Mouse (Mus musculus): ENCODE data around the gene Neu1.

The Neu1 gene

DNA sequence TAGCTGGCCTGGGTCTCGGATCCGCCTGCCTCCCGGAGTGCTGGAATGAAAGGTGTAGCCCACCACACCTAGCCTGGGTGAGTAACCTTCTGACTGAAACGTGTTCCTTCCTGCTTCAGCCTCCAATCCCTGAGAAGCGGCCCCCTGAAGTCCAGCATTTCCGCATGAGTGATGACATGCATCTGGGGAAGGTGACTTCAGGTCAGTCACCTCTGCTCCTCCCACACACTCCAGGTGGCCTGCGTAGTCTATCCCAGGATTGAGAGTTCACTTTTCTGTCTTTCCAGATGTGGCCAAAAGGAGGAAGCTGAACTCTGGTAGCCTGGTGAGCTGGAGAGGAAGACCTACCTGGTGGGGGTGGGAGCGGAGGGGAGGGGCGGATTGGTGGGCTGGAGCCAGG is 28.2 kb upstream of the Neu1 start:
- in situ Hi-C loops (cut with MboI) = no loop called here

- in situ Hi-C loops (cut with MboI) = loop anchor here (5.0 kb wide), 1 partner anchor 54 kb away; no protein-coding TSS in a partner anchor
Observed at GRCm38 (mm10) chr17:34910982-34911381, 20.1 kb upstream of the Neu1 start.

DNA sequence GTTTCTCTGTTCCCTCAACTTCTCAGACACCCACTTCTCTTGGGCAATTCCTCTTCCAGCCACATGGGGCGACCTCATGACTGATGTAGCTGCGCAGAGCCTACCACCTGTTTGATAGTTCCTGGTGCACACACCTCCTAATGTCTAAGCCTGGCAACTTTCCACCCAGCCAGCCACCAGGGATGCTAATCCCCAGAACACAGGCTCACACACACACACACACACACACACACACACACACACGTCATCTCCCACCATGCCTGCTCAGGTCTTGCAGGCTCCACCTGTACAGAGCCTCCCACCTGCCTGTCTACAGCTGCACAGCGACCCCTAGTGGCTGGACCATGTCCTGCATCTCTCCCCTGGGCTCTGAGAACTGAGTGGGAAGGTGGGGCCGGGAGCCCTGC is 19.1 kb upstream of the Neu1 start:
- in situ Hi-C loops (cut with MboI) = loop anchor here (5.0 kb wide), 1 partner anchor 55 kb away; no protein-coding TSS in a partner anchor

GRCm38 (mm10) chr17:34913930-34914665 is 17.0 kb upstream of the Neu1 start, which contains the start of gene Slc44a4:
TSS of gene Slc44a4 (plus strand) at chr17:34914466.
- in situ Hi-C loops (cut with MboI) = loop anchor here (5.0 kb wide), 1 partner anchor 57 kb away; no protein-coding TSS in a partner anchor

DNA sequence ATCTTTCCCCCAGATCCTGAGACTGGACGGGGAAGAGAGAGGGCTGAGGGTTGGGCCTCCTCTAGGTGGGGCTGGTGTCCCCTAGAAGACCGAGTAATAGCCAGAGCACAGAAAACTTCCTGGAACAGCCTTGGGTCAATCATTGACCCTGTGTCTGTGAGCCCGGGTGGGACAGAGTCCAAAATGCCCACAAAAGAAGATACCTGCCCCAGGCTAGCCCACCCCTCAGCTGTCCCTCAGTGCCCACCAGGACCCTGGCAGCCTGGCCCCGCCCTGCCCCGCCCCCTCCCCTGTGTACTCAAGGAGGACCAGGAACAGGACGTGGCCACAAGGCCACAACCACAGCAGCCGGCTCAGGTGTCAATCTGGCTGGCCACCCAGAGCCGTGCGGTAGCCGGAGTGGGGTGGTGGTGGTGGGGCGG is 15.6 kb upstream of the Neu1 start:
- in situ Hi-C loops (cut with MboI) = no loop called here

GRCm38 (mm10) chr17:34916316-34916715 is 14.7 kb upstream of the Neu1 start:
- in situ Hi-C loops (cut with MboI) = no loop called here

DNA sequence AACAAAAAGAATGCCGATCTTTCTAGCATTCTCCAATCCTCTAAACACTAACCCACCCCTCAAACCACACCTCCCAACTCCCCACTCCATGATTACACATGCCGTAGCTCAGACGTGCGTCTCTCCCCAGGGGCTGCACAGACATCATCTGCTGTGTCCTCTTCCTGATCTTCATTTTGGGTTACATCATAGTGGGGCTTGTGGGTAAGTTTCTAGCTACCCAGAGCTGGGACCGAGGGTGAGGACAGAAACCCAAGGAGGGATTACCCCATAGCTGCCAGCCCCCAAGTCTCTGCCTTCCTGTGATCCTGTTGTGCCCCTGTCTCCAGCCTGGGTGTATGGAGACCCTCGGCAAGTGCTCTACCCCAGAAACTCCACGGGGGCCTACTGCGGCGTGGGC is 13.9 kb upstream of the Neu1 start:
- in situ Hi-C loops (cut with MboI) = no loop called here

GRCm38 (mm10) chr17:34922939-34923338 is 8.1 kb upstream of the Neu1 start:
- in situ Hi-C loops (cut with MboI) = no loop called here

GRCm38 (mm10) chr17:34924258-34924657 is 6.8 kb upstream of the Neu1 start:
- in situ Hi-C loops (cut with MboI) = no loop called here

GRCm38 (mm10) chr17:34927306-34928019 is 3.6 kb upstream of the Neu1 start:
- in situ Hi-C loops (cut with MboI) = no loop called here

GRCm38 (mm10) chr17:34928841-34929240 is 2.2 kb upstream of the Neu1 start:
- in situ Hi-C loops (cut with MboI) = no loop called here

DNA sequence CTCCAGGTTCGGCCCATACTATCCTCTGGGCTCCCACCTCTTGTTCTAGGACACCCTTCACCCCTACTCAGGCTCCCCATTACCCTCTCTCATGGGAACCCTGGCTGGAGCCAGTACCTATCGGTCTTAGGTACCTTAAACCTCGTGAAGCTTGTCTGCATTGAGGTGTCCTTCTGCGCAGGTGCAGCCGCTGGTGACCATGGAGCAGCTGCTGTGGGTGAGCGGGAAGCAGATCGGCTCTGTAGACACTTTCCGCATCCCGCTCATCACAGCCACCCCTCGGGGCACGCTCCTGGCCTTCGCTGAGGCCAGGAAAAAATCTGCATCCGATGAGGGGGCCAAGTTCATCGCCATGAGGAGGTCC is 664 bp downstream of the Neu1 start:
- in situ Hi-C loops (cut with MboI) = no loop called here

DNA sequence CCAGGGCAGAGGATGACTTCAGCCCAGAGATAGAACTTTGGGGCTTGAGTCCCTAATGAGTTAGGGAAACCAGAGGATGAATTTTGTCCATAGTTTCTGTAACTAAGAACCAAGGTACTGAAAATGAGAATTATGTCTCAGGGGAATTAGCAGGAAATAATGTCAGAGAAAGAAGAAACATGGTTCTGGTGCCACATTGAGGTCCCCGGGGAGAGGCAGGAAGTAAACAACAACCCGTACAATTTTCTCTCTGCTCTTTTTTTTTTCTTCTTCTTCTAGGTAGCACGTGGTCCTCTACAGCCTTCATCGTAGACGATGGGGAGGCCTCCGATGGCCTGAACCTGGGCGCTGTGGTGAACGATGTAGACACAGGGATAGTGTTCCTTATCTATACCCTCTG is 1.2 kb downstream of the Neu1 start:
- in situ Hi-C loops (cut with MboI) = no loop called here

DNA sequence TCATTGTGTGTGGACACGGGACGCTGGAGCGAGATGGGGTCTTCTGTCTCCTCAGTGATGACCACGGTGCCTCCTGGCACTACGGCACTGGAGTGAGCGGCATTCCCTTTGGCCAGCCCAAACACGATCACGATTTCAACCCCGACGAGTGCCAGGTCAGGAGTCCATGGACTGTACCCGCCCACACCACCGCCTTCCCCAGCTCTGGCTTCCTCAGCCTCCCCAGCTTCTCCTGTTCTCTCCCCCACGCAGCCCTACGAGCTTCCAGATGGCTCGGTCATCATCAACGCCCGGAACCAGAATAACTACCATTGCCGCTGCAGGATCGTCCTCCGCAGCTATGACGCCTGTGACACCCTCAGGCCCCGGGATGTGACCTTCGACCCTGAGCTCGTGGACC is 3.0 kb downstream of the Neu1 start:
- in situ Hi-C loops (cut with MboI) = no loop called here

DNA sequence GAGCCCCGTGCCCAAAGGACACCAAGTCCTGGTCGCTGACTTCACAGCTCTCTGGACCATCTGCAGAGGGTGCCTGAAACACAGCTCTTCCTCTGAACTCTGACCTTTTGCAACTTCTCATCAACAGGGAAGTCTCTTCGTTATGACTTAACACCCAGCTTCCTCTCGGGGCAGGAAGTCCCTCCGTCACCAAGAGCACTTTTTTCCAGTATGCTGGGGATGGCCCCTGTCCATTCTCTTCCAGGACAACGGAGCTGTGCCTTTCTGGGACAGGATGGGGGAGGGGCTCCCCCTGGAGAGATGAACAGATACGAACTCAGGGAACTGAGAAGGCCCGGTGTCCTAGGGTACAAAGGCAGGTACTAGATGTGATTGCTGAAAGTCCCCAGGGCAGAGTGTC is 3.8 kb downstream of the Neu1 start:
- in situ Hi-C loops (cut with MboI) = no loop called here

- in situ Hi-C loops (cut with MboI) = no loop called here
Observed at GRCm38 (mm10) chr17:34937960-34938505, 7.0 kb downstream of the Neu1 start.

GRCm38 (mm10) chr17:34941344-34942041 is 10.4 kb downstream of the Neu1 start:
- in situ Hi-C loops (cut with MboI) = no loop called here

GRCm38 (mm10) chr17:34943128-34943815 is 12.2 kb downstream of the Neu1 start:
- in situ Hi-C loops (cut with MboI) = no loop called here

DNA sequence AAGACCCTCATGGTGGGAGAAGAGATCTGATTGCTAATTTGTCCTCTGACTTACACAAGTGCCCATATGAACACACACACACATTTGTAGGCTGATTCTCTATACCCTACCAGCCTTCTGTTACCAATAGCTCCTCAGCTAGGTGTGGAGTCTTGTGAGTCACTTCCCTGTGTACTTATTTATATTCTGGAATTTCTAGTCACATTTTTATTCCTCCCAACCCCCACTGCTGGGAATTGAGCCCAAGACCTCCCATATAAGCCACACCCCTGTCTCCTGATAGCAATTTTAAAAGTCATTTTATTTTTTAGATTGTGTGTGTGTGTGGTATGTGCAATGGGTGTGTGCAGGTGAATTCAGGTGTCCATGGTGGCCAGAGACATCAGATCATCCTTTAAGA is 13.3 kb downstream of the Neu1 start:
- in situ Hi-C loops (cut with MboI) = no loop called here

DNA sequence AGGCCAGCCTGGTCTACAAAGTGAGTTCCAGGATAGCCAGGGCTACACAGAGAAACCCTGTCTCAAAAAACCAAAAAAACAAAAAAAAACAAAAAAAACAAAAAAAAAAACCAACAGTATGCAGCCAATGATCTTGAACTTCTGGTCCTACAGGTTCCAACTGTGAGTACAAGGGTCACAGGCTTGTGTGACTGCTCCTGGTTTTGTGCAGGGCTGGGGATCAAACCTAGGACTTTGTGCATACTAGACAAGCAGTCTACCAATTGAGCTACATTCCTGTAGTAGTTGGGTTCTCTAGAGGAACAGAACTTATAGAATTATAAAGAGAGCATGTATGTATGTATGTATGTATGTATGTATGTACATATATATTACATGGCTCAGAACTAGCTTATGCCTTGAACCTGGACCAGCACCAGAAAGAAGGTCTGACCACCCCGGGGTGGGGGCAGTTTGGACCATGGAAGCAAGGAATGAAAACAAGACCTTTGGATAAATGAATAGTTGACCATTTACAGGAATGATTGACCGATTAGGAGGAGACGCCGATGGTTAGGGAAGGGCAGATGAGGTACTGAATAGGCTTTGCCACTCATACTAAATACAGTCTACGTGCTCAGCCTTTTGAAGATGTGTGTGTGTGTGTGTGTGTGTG is 15.6 kb downstream of the Neu1 start:
- in situ Hi-C loops (cut with MboI) = no loop called here

DNA sequence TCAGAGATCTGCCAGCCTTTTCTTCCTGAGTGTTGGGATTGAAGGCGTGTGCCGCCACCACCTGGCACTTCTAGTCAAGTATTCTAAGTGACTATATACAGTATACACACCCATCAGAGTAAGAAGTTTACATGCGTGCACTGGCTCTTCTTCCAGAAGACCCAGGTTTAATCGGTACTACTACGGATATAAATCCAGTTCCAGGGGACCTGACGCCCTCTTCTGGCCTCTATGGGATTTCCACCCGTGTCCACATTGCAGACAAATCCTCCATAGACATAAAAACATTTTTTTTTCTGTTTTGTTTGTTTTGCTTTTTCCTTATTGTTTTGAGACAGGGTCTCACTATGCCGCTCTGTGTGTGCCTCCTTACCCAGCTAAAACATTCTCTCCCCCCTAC is 16.6 kb downstream of the Neu1 start:
- in situ Hi-C loops (cut with MboI) = no loop called here

All from mature B cell (primary cell).